Mouse (Mus musculus): Measurements from ENCODE around the gene Pcbp2. TPM values are rescaled to one million over a fixed set of nuclear protein-coding genes. Genes with fewer than 3 reads are reported as not detected.
A peak's percentile ranks its signal among the peaks of the same experiment; 100 is the strongest.

The Pcbp2 gene
- total RNA-seq, 1 experiment = 377 TPM

DNA sequence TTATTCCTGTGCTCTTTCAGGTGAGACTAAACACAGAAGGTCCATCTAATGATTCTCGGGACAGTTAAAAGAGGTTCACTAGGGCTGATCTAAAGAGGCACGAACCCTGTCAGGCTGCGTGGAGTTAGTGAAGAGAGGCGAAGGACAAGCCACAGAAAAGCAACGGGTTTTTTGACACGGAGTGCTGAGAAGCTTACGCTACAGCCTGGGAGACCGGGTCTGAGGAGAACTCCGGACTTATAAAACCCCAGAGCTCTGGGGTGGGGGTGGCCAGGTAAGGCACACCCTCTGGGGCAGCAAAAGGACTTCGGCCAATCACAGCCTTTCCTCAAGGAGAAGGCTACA, 47.3 kb downstream of the Pcbp2 start:
- peaks cover 21% of the 10 kb centered on the region for H3K36me3 ChIP-seq (ENCODE audit: control insufficient read depth, insufficient read depth, low read length, poor library complexity, severe bottlenecking)
- H3K4me3 ChIP-seq (ENCODE audit: insufficient read depth in 1 of 2, low read depth in 1 of 2, low read length in 2 of 2, poor library complexity in 1 of 2, severe bottlenecking in 1 of 2) = peak overlapping the region; percentile 80 to 84
- H3K4me1 ChIP-seq (ENCODE audit: control insufficient read depth in 2 of 2, insufficient read depth in 2 of 2, low read length in 2 of 2, poor library complexity in 1 of 2) = peaks cover 0 to 9% of the 10 kb centered on the region in 2 experiments; a peak in 2 of 4 replicates
- TF ChIP-seq CHD2 (IDR thresholded peaks at IDR 0.05; ENCODE audit: low read depth, low read length) = no peak
- no peak for TF ChIP-seq MAFK (IDR thresholded peaks at IDR 0.05; ENCODE audit: insufficient read depth, low read depth, low read length)
- TF ChIP-seq HCFC1 (IDR thresholded peaks at IDR 0.05; ENCODE audit: borderline replicate concordance, insufficient read depth, low read length) = no peak
- no peak for TF ChIP-seq ZNF384 (IDR thresholded peaks at IDR 0.05; ENCODE audit: low read depth, low read length)
- no peak for TF ChIP-seq ZC3H11A (IDR thresholded peaks at IDR 0.05; ENCODE audit: borderline replicate concordance, low read depth, low read length)
- in situ Hi-C loops (cut with MboI; ENCODE audit: low sequenced_read_pairs in 2 of 2, unreplicated experiment in 2 of 2) = no loop called here
- no peaks in the 10 kb centered on the region for H3K9me3 ChIP-seq (ENCODE audit: control insufficient read depth, insufficient read depth, low read depth, low read length)
- peak overlapping the region; percentile 63 for H3K9ac ChIP-seq (ENCODE audit: insufficient read depth, low read depth, low read length, poor library complexity, severe bottlenecking)
- no peak overlapping the region for H3K27ac ChIP-seq (ENCODE audit: insufficient read depth, low read depth, low read length, poor library complexity, severe bottlenecking)
- DNase-seq (ENCODE audit: low read depth, low spot score) = no peak

DNA sequence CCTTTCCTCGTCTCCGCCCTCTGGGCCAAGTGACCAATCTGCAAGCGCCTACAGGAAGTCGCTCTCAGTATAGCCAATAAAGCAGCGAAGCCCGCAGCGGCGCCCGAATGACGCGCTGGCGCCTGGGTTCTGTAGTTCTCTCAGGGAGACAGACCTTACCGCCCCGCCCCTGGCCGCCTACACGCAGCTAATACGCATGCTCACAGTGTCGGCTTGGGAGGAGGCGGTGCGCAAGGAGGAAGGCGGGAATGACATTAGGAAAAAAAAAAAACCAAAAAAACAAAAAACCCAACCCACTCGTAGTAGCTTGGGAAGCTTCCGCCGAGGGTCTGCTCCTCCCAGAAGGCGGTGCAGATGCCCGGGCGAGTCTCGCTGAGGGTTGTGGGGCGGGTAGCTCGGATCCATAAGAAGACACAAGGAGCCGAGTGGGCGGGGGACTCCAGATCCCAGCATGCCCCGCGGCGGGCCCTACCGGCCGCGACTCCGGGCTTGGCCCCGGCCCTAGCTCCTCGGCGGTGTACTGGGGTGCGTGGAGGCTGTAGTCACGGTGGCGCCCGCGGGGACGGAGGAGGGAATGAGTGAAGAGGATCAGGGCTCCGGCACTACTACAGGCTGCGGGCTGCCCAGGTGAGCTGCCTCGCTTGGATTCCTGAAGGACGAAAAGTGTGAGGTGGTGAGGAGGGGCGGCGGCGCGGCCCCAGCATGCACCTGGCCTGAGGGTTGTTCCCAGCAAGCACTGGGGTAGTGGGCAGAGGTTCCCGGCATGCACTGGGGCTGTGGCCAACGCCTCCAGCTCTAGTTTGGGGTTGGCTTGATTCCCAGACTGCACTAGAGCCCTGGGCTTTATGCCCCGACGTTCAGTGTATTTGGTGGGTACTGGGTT, 47.9 kb downstream of the Pcbp2 start, which contains the start of gene Tarbp2:
Gene Tarbp2, plus strand, starts transcription at position 217 of the 883 bp plus-strand sequence.
- TF ChIP-seq ZC3H11A (IDR thresholded peaks at IDR 0.05; ENCODE audit: borderline replicate concordance, low read depth, low read length) (no peak), CHD2 (IDR thresholded peaks at IDR 0.05; ENCODE audit: low read depth, low read length) (0 out of 2 replicates have a peak, but pooled peaks have one; percentile 31), ZNF384 (IDR thresholded peaks at IDR 0.05; ENCODE audit: low read depth, low read length) (peak; percentile 97), MAFK (IDR thresholded peaks at IDR 0.05; ENCODE audit: insufficient read depth, low read depth, low read length) (no peak), HCFC1 (IDR thresholded peaks at IDR 0.05; ENCODE audit: borderline replicate concordance, insufficient read depth, low read length) (peak; percentile 87)
- Histone ChIP-seq H3K36me3 (ENCODE audit: control insufficient read depth, insufficient read depth, low read length, poor library complexity, severe bottlenecking) (peaks cover 26% of the 10 kb centered on the region), H3K9me3 (ENCODE audit: control insufficient read depth, insufficient read depth, low read depth, low read length) (no peaks in the 10 kb centered on the region), H3K4me3 (ENCODE audit: insufficient read depth in 1 of 2, low read depth in 1 of 2, low read length in 2 of 2, poor library complexity in 1 of 2, severe bottlenecking in 1 of 2) (peak within 1 kb of the TSS; percentile 92 to 93), H3K4me1 (ENCODE audit: control insufficient read depth in 2 of 2, insufficient read depth in 2 of 2, low read length in 2 of 2, poor library complexity in 1 of 2) (peaks cover 0 to 9% of the 10 kb centered on the region in 2 experiments; a peak in 2 of 4 replicates), H3K9ac (ENCODE audit: insufficient read depth, low read depth, low read length, poor library complexity, severe bottlenecking) (peak within 1 kb of the TSS; percentile 99), H3K27ac (ENCODE audit: insufficient read depth, low read depth, low read length, poor library complexity, severe bottlenecking) (peak within 1 kb of the TSS; percentile 99)
- in situ Hi-C loops (cut with MboI; ENCODE audit: low sequenced_read_pairs in 2 of 2, unreplicated experiment in 2 of 2) = no loop called here
- DNase-seq (ENCODE audit: low read depth, low spot score) = peak; percentile 99

DNA sequence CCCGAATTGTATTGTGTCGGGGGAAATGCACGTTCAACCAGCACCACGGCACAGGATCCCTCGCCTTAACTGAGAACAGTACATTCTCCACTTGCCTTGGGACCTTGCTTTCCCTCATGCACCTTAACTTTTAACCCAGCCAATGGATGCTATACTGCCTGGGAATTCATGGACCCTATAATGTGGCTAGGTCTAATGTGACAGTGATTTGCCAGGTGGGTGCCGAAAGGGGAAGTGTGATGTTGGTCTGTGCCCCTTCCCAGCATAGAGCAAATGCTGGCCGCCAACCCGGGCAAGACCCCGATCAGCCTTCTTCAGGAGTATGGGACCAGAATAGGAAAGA, 48.5 kb downstream of the Pcbp2 start:
- in situ Hi-C loops (cut with MboI; ENCODE audit: low sequenced_read_pairs in 2 of 2, unreplicated experiment in 2 of 2) = no loop called here
- H3K4me3 ChIP-seq (ENCODE audit: insufficient read depth in 1 of 2, low read depth in 1 of 2, low read length in 2 of 2, poor library complexity in 1 of 2, severe bottlenecking in 1 of 2) = peak overlapping the region; percentile 92 to 93
- H3K4me1 ChIP-seq (ENCODE audit: control insufficient read depth in 2 of 2, insufficient read depth in 2 of 2, low read length in 2 of 2, poor library complexity in 1 of 2) = peaks cover 0 to 9% of the 10 kb centered on the region in 2 experiments; a peak in 2 of 4 replicates

DNA sequence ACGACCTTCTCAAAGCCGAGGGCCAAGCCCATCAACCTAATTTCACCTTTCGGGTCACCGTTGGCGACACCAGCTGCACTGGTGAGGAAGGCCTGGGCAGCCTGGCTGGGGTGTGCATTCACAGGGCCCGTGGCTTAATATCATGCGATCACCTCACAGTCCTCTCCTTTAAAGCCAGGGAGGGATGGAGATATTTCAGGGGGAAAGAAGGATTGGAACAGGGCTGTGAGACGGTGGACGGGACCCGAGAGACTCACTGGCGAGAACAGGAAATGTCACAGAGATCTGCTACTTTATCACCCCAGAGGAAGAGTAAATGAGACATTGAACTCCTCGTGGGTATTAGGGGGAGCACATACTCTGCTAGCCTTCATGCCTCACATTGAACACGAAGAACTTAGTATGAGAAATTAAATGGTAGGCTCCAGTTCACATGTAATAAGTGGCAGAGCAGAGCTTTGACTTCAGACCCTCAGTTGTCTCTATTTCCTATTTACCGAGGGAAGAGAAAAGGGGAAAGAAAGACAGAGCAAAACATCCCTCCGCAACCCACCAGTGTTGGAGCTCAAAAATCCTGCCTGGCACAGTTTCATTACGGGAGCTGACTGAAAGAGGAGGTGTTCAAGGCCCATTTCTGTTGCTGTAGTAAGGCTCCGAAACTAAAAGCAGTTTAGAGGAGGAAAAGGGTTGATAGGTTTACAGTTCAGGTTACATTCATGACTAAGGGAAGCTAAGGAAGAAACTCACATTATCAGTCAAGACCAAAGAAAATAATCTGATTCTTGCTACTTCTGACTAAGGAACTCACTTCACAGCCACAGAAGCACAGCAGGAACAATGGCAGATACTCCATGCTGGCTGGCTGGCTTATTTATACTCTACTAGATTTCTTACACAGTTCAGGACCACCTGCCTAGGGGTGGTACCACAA, 49.1 kb downstream of the Pcbp2 start:
- H3K9ac ChIP-seq (ENCODE audit: insufficient read depth, low read depth, low read length, poor library complexity, severe bottlenecking) = peak overlapping the region; percentile 99
- no peak overlapping the region; the same call in 1 of the 2 replicates for H3K27ac ChIP-seq (ENCODE audit: insufficient read depth, low read depth, low read length, poor library complexity, severe bottlenecking)
- in situ Hi-C loops (cut with MboI; ENCODE audit: low sequenced_read_pairs in 2 of 2, unreplicated experiment in 2 of 2) = no loop called here
- peaks cover 31% of the 10 kb centered on the region for H3K36me3 ChIP-seq (ENCODE audit: control insufficient read depth, insufficient read depth, low read length, poor library complexity, severe bottlenecking)
- H3K4me1 ChIP-seq (ENCODE audit: control insufficient read depth in 2 of 2, insufficient read depth in 2 of 2, low read length in 2 of 2, poor library complexity in 1 of 2) = peaks cover 0 to 9% of the 10 kb centered on the region in 2 experiments; a peak in 2 of 4 replicates
- no peak for TF ChIP-seq ZC3H11A (IDR thresholded peaks at IDR 0.05; ENCODE audit: borderline replicate concordance, low read depth, low read length)
- TF ChIP-seq ZNF384 (IDR thresholded peaks at IDR 0.05; ENCODE audit: low read depth, low read length) = no peak
- TF ChIP-seq CHD2 (IDR thresholded peaks at IDR 0.05; ENCODE audit: low read depth, low read length) = no peak
- TF ChIP-seq HCFC1 (IDR thresholded peaks at IDR 0.05; ENCODE audit: borderline replicate concordance, insufficient read depth, low read length) = no peak
- TF ChIP-seq MAFK (IDR thresholded peaks at IDR 0.05; ENCODE audit: insufficient read depth, low read depth, low read length) = no peak
- H3K4me3 ChIP-seq (ENCODE audit: insufficient read depth in 1 of 2, low read depth in 1 of 2, low read length in 2 of 2, poor library complexity in 1 of 2, severe bottlenecking in 1 of 2) = peak overlapping the region; percentile 92 to 93
- no peak for DNase-seq (ENCODE audit: low read depth, low spot score)
- H3K9me3 ChIP-seq (ENCODE audit: control insufficient read depth, insufficient read depth, low read depth, low read length) = no peaks in the 10 kb centered on the region

More for the DNA sequence above, 48.5 kb downstream of the Pcbp2 start:
- peaks cover 29% of the 10 kb centered on the region for H3K36me3 ChIP-seq (ENCODE audit: control insufficient read depth, insufficient read depth, low read length, poor library complexity, severe bottlenecking)
- no peak for TF ChIP-seq ZC3H11A (IDR thresholded peaks at IDR 0.05; ENCODE audit: borderline replicate concordance, low read depth, low read length)
- no peak for TF ChIP-seq ZNF384 (IDR thresholded peaks at IDR 0.05; ENCODE audit: low read depth, low read length)
- no peak for TF ChIP-seq CHD2 (IDR thresholded peaks at IDR 0.05; ENCODE audit: low read depth, low read length)
- TF ChIP-seq MAFK (IDR thresholded peaks at IDR 0.05; ENCODE audit: insufficient read depth, low read depth, low read length) = no peak
- no peak for TF ChIP-seq HCFC1 (IDR thresholded peaks at IDR 0.05; ENCODE audit: borderline replicate concordance, insufficient read depth, low read length)
- no peaks in the 10 kb centered on the region for H3K9me3 ChIP-seq (ENCODE audit: control insufficient read depth, insufficient read depth, low read depth, low read length)
- peak overlapping the region; percentile 99; the same call in 1 of the 2 replicates for H3K27ac ChIP-seq (ENCODE audit: insufficient read depth, low read depth, low read length, poor library complexity, severe bottlenecking)
- peak overlapping the region; percentile 99 for H3K9ac ChIP-seq (ENCODE audit: insufficient read depth, low read depth, low read length, poor library complexity, severe bottlenecking)
- DNase-seq (ENCODE audit: low read depth, low spot score) = no peak
